Mouse (Mus musculus): Measurements from ENCODE around the gene Adgra3. TPM values are rescaled to one million over a fixed set of nuclear protein-coding genes. Genes with fewer than 3 reads are reported as not detected.

Gene Adgra3
- total RNA-seq, 2 experiments from 2014 or later, result 22.1 to 22.5 TPM

- DNase-seq, result no peak
- intact Hi-C loops (cut with DNase I), result no loop called here
Observed at GRCm38 (mm10) chr5:49988015-49988798, 70.6 kb downstream of the Adgra3 start.

- DNase-seq, result no peak
- intact Hi-C loops (cut with DNase I), result no loop called here
Observed at GRCm38 (mm10) chr5:49980727-49981126, 78.1 kb downstream of the Adgra3 start.

- intact Hi-C loops (cut with DNase I), result loop anchor here (5.0 kb wide), 2 partner anchors 78 to 498 kb away; partner anchors contain the start of gene Adgra3
- no peak for DNase-seq
Observed at GRCm38 (mm10) chr5:49979246-49979645, 79.6 kb downstream of the Adgra3 start.

- intact Hi-C loops (cut with DNase I), result loop anchor here (1.0 to 5.0 kb wide), 4 partner anchors 55 to 501 kb away; partner anchors contain the start of gene Adgra3
- peak; percentile 66 to 74 for DNase-seq
Observed at GRCm38 (mm10) chr5:49975971-49976370, 82.8 kb downstream of the Adgra3 start.

- intact Hi-C loops (cut with DNase I), result no loop called here
- DNase-seq, result no peak
Observed at GRCm38 (mm10) chr5:49974211-49974610, 84.6 kb downstream of the Adgra3 start.

GRCm38 (mm10) chr5:49969660-49970059 is 89.1 kb downstream of the Adgra3 start:
- intact Hi-C loops (cut with DNase I), result no loop called here
- DNase-seq, result no peak

- intact Hi-C loops (cut with DNase I), result no loop called here
- no peak for DNase-seq
Observed at GRCm38 (mm10) chr5:49967726-49968125, 91.1 kb downstream of the Adgra3 start.

- intact Hi-C loops (cut with DNase I), result no loop called here
- DNase-seq, result no peak
Observed at GRCm38 (mm10) chr5:49965810-49966209, 93.0 kb downstream of the Adgra3 start.

- DNase-seq, result peak; percentile 14 to 29
- intact Hi-C loops (cut with DNase I), result loop anchor here (2.0 kb wide), 1 partner anchor 591 kb away; no protein-coding TSS in a partner anchor
Observed at GRCm38 (mm10) chr5:49961478-49962431, 97.1 kb downstream of the Adgra3 start.

- intact Hi-C loops (cut with DNase I), result no loop called here
- no peak for DNase-seq
Observed at GRCm38 (mm10) chr5:49936354-49936753, 122.5 kb downstream of the Adgra3 start.

GRCm38 (mm10) chr5:49924712-49925111 is 134.1 kb downstream of the Adgra3 start:
- no peak for DNase-seq
- intact Hi-C loops (cut with DNase I), result no loop called here

- DNase-seq, result no peak
- intact Hi-C loops (cut with DNase I), result no loop called here
Observed at GRCm38 (mm10) chr5:49915695-49916106, 143.1 kb downstream of the Adgra3 start.
